Mouse (Mus musculus) lung, embryonic 14.5 days (tissue): ENCODE measurements around the gene Avil. TPM values are rescaled to one million over a fixed set of nuclear protein-coding genes. Genes with fewer than 3 reads are reported as not detected.

Experiments used
- ATAC-seq: fragments of 200-750 bp; cut with Nextera tagmentation; 2 replicates; pipeline ENCODE4 v1.8.0; 2017; ENCODE audit warnings: mild to moderate bottlenecking, moderate TSS enrichment, moderate library complexity; ENCODE audit not compliant: insufficient read depth
- DNase-seq: peaks from one replicate; pipeline ENCODE4 v3.0.0-alpha.2; 2015
- H3K27ac ChIP-seq: fragments of 300-500 bp; sonication (generic); 2 replicates; pipeline ENCODE4 v1.5.1; 2014; ENCODE audit warnings: low read depth, mild to moderate bottlenecking, moderate library complexity
- H3K27me3 ChIP-seq: fragments of 300-500 bp; sonication (generic); 2 replicates; pipeline ENCODE4 v1.6.1; 2014; ENCODE audit warnings: low read length, control low read depth; ENCODE audit not compliant: insufficient read depth
- H3K36me3 ChIP-seq: fragments of 300-500 bp; sonication (generic); 2 replicates; pipeline ENCODE4 v1.6.1; 2014; ENCODE audit warnings: control low read depth; ENCODE audit not compliant: insufficient read depth
- H3K4me1 ChIP-seq: fragments of 300-500 bp; sonication (generic); 2 replicates; pipeline ENCODE4 v1.6.1; 2014; ENCODE audit warnings: antibody characterized with exemption, control low read depth; ENCODE audit not compliant: insufficient read depth
- H3K4me2 ChIP-seq: fragments of 300-500 bp; sonication (generic); 2 replicates; pipeline ENCODE4 v1.6.1; 2014; ENCODE audit warnings: mild to moderate bottlenecking
- H3K4me3 ChIP-seq: fragments of 300-500 bp; sonication (generic); 2 replicates; pipeline ENCODE4 v1.5.1; 2014; ENCODE audit warnings: low read depth, low read length
- H3K9ac ChIP-seq: fragments of 300-500 bp; sonication (generic); 2 replicates; pipeline ENCODE4 v1.6.1; 2014
- H3K9me3 ChIP-seq: fragments of 300-500 bp; sonication (generic); 2 replicates; pipeline ENCODE4 v1.6.1; 2016; ENCODE audit warnings: low read depth, low read length, control low read depth
- CTCF ChIP-seq: IDR thresholded peaks from 2 replicates; pipeline ENCODE4 v1.5.1; 2016; ENCODE audit warnings: antibody characterized with exemption, low read depth
- WGBS: fragments of 180-500 bp; shearing (Covaris S2); extraction: QIAGEN DNeasy Blood & Tissue Kit; methylation state at CpG from one replicate; pipeline ENCODE4 v1.1.7; 2014; 5-methylcytosine and 5-hydroxymethylcytosine counted together
- polyA plus RNA-seq: library from polyadenylated mRNA; unstranded; fragments of >200 nt; fragmentation: Nextera tagmentation; extraction: Ambion mirVana; gene quantifications from 2 replicates; pipeline ENCODE4 v1.2.1, GENCODE M21; 2014

Avil gene
- polyA plus RNA-seq, result 0.13 and 0.30 TPM in 2 replicates

- Histone ChIP-seq H3K4me1 (no peaks in the 10 kb centered on the region), H3K9me3 (no peaks in the 10 kb centered on the region), H3K9ac (no peak within 1 kb of the TSS), H3K27ac (no peak within 1 kb of the TSS), H3K4me3 (no peak within 1 kb of the TSS), H3K27me3 (no peaks in the 10 kb centered on the region), H3K4me2 (no peak within 1 kb of the TSS), H3K36me3 (peaks cover 45% of the 10 kb centered on the region)
- no peak for DNase-seq
- 0 out of 2 replicates have a peak, but pooled peaks have one; percentile 8 for ATAC-seq
- 86% methylated on average over 5 of the region's 5 CpGs for WGBS
- TF ChIP-seq CTCF, result no peak
Observed at GRCm38 (mm10) chr10:127000529-127000928, at the start of gene Avil. Avil (plus strand) TSS chr10:127000709.

DNA sequence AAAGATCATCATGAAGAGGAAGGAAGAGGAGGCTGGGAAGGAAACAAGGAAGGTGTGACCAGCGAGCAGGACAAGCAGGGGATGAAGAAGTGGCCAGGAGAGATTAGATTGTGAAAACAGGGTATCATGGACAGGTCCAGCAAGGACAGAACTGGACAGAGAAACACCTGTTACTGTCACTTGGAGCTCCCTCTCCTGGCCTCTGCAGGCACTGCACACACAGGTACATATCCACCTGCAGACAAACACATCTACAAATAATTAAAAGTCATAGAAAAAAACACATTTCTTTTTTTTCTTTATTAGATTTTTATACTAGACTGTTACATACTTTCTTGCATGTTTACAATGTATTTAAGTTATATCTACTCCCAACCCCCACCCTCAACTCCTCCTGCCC, 48.1 kb upstream of the Avil start:
- Histone ChIP-seq H3K9me3 (no peaks in the 10 kb centered on the region), H3K9ac (no peak overlapping the region), H3K36me3 (no peaks in the 10 kb centered on the region), H3K4me2 (no peak overlapping the region), H3K27ac (no peak overlapping the region), H3K4me1 (peaks cover 14% of the 10 kb centered on the region; the same call in 1 of the 2 replicates), H3K4me3 (no peak overlapping the region), H3K27me3 (no peaks in the 10 kb centered on the region)
- peak; percentile 35 for TF ChIP-seq CTCF
- ATAC-seq, result no peak
- no peak for DNase-seq
- 94% methylated on average over 1 of the region's 1 CpGs for WGBS

DNA sequence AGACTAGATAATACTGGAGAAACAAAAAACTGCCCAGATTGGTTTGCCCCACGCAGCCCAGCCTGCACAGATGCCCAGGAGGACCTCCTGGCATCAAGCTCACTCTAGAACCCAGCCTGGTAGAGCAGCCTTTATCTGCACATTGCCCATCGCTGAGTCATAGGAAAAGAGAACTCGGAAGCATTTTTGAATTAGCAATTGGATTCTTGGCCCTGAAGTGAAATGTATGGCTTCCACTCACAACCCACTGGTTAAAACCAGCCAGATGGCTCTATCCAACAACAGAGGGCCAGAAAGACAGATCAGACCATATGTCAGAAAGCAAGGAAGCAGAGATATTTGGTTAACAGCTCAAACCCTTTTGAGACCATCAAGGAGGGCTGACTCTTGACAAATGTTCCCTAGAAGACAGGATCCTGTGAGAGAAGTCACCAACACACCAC, 47.5 kb upstream of the Avil start:
- DNase-seq, result no peak
- H3K36me3 ChIP-seq, result no peaks in the 10 kb centered on the region
- H3K4me3 ChIP-seq, result no peak overlapping the region
- TF ChIP-seq CTCF, result no peak
- 92% methylated on average over 3 of the region's 3 CpGs for WGBS
- no peak overlapping the region for H3K9ac ChIP-seq
- peak overlapping the region; percentile 18; the same call in 1 of the 2 replicates for H3K27ac ChIP-seq
- no peak overlapping the region for H3K4me2 ChIP-seq
- ATAC-seq, result no peak
- H3K4me1 ChIP-seq, result peaks cover 18% of the 10 kb centered on the region; the same call in 1 of the 2 replicates
- no peaks in the 10 kb centered on the region for H3K9me3 ChIP-seq
- no peaks in the 10 kb centered on the region for H3K27me3 ChIP-seq

GRCm38 (mm10) chr10:126956692-126957358, 43.7 kb upstream of the Avil start:
- Histone ChIP-seq H3K27ac (peak overlapping the region; percentile 93), H3K4me3 (peak overlapping the region; percentile 8; the same call in 1 of the 2 replicates), H3K4me1 (peaks cover 11% of the 10 kb centered on the region), H3K9me3 (no peaks in the 10 kb centered on the region), H3K4me2 (peak overlapping the region; percentile 47), H3K9ac (peak overlapping the region; percentile 32), H3K27me3 (no peaks in the 10 kb centered on the region), H3K36me3 (no peaks in the 10 kb centered on the region)
- peak; percentile 12 for ATAC-seq
- WGBS, result 13% methylated on average over 15 of the region's 15 CpGs
- peak; percentile 75 for DNase-seq
- no peak for TF ChIP-seq CTCF

GRCm38 (mm10) chr10:126957359-126958107, 43.0 kb upstream of the Avil start:
- ATAC-seq (peak; percentile 68), DNase-seq (peak; percentile 78)
- no peaks in the 10 kb centered on the region for H3K27me3 ChIP-seq
- no peaks in the 10 kb centered on the region for H3K9me3 ChIP-seq
- peaks cover 17% of the 10 kb centered on the region for H3K4me1 ChIP-seq
- H3K4me3 ChIP-seq, result peak overlapping the region; percentile 8; the same call in 1 of the 2 replicates
- peak overlapping the region; percentile 47 for H3K4me2 ChIP-seq
- TF ChIP-seq CTCF, result no peak
- H3K27ac ChIP-seq, result peak overlapping the region; percentile 93
- WGBS, result 5% methylated on average over 25 of the region's 25 CpGs
- H3K9ac ChIP-seq, result peak overlapping the region; percentile 32
- no peaks in the 10 kb centered on the region for H3K36me3 ChIP-seq

DNA sequence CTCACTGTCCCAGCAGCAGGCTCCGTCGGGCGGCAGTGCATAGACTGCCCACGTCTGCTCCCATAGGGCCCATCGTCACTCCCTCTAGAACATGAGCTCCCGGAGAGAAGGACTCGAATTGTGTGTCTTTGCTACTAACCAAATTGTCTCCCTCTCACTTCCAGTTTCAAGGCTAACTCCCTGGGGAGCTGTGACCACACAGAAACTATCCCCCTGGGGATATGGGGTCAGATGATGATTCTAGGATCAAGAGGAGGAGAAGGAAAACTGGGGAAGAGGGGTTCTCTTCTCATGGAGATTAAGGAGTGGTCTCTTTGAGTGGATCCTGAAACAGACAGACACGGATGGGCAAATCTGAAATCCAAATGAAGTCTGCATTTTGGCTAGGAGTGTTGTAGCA, 40.0 kb upstream of the Avil start:
- no peak for TF ChIP-seq CTCF
- DNase-seq, result no peak
- Histone ChIP-seq H3K4me1 (peaks cover 22% of the 10 kb centered on the region), H3K27me3 (no peaks in the 10 kb centered on the region), H3K4me3 (no peak overlapping the region), H3K9me3 (no peaks in the 10 kb centered on the region), H3K9ac (no peak overlapping the region), H3K36me3 (no peaks in the 10 kb centered on the region), H3K27ac (no peak overlapping the region), H3K4me2 (no peak overlapping the region)
- WGBS, result 78% methylated on average over 8 of the region's 8 CpGs
- ATAC-seq, result no peak

GRCm38 (mm10) chr10:126961757-126962156, 38.8 kb upstream of the Avil start:
- H3K9me3 ChIP-seq, result no peaks in the 10 kb centered on the region
- peaks cover 22% of the 10 kb centered on the region for H3K4me1 ChIP-seq
- H3K27me3 ChIP-seq, result no peaks in the 10 kb centered on the region
- WGBS, result 47% methylated on average over 10 of the region's 10 CpGs
- H3K4me3 ChIP-seq, result no peak overlapping the region
- H3K27ac ChIP-seq, result peak overlapping the region; percentile 93
- TF ChIP-seq CTCF, result no peak
- DNase-seq (peak; percentile 90), ATAC-seq (peak; percentile 48)
- no peaks in the 10 kb centered on the region for H3K36me3 ChIP-seq
- H3K4me2 ChIP-seq, result peak overlapping the region; percentile 43
- H3K9ac ChIP-seq, result no peak overlapping the region
